Mouse (Mus musculus) embryonic fibroblast, embryonic 13.5 days (primary cell): ENCODE results near the gene Vmn1r230.

Source experiments
- CTCF ChIP-seq: IDR thresholded peaks from 2 replicates; pipeline ENCODE4 v1.5.1; 2011; ENCODE audit warnings: mild to moderate bottlenecking, control low read depth, low read length, moderate library complexity, borderline replicate concordance; ENCODE audit not compliant: insufficient read depth
- POLR2A ChIP-seq: IDR thresholded peaks from 2 replicates; pipeline ENCODE4 v1.6.1; 2011; ENCODE audit warnings: low read depth, mild to moderate bottlenecking, control low read depth, low read length, moderate library complexity

DNA sequence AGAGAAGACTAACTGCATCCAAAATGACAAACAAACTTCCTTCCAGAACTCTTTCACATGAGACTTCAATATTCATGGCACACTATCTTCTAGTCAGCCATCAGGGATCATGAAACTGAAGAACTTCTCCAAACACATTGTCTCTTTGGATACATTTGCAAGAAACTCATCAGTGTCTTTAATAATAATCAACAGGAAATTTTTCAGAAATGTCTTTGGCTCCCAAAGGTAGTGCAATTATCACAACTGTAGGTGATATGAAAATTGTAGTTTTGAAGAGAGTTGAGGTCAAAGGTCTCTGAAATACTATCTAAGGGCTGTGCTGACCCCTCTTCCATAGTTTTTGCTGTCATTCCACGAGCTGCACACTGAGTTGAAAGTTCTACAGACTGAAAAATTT, at the start of gene Vmn1r230:
- no peak for TF ChIP-seq POLR2A
- TF ChIP-seq CTCF, result no peak
